Mouse (Mus musculus) lung, adult 2 months (tissue): ENCODE results near the gene Gabrr2.

ENCODE experiments used
- CTCF ChIP-seq: fragments of 200-500 bp; IDR thresholded peaks from 2 replicates; pipeline ENCODE4 v1.5.1; 2011; ENCODE audit warnings: mild to moderate bottlenecking, low read length, control low read depth; ENCODE audit not compliant: insufficient read depth
- POLR2A ChIP-seq: fragments of 200-500 bp; IDR thresholded peaks from 2 replicates; pipeline ENCODE4 v1.6.1; 2011; ENCODE audit warnings: low read depth, mild to moderate bottlenecking, control low read depth, low read length, borderline replicate concordance; ENCODE audit errors: extremely low read depth

DNA sequence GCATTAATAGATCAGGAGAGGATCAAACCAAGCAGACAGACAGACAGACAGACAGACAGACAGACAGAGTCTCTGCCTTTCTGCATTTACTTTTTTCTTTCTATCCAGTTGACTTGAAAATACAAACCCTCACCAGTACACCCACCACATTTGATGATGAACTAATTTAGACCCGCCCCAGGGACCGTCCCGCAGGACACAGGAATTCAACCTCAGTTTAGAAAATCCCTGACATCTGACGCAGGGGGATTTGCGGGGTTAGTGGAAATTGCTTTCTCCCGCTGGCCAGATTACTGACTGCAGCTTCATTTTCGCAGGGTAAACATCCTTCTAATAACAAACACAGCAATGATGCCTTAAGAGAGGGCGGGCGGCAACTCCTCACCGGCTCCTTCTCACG is 69.4 kb downstream of the Gabrr2 start, which contains the start of gene Gabrr1:
- TF ChIP-seq POLR2A (no peak), CTCF (no peak)
